Mouse (Mus musculus): ENCODE data around the gene Eaf1.

DNA sequence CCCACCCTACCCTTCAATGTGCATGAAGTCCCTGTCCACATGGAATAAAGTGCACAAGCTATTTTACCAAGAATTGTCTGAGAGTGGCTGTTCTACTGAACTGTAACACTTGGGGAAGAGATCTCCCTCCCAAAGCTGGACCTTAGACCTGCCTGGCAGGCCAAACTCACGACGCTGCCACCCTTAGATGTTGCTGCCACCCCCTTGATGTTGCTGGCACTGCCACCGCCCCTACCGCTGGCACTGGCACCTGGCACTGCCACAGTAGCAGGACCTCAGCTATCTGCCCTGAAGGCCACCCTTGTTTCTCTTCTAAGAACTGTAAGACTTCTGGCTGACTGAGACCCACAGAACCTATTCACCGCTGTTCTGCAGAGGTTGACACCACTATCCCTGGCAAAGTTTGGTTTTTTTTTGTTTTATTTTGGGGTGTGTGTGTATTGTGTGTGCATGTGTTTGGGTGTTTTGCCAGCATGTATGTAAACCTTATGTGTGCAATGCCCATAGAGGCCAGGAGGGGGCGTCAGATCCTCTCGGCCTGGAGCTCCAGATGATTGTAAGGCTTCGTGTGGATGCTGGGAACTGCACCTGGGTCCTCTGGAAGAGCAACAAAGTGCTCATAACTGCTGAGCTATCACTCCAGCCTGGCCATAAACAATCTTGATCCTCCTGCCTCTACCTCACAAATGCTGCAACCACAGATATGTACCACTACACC, 39.2 kb upstream of the Eaf1 start:
- 0 out of 2 replicates have a peak, but pooled peaks have one; percentile 19 for TF ChIP-seq CTCF (IDR thresholded peaks at IDR 0.05; ENCODE audit: borderline replicate concordance, insufficient read depth, low read depth, low read length)
- no peak for TF ChIP-seq POLR2A (IDR thresholded peaks at IDR 0.05; ENCODE audit: borderline replicate concordance, insufficient read depth, low read length)

All from cerebellum, adult 2 months (tissue).